Mouse (Mus musculus): ENCODE data around the gene Fmr1nb. TPM values are rescaled to one million over a fixed set of nuclear protein-coding genes. Genes with fewer than 3 reads are reported as not detected.
"Not testable (repeated sequence)": the region's sequence is repeated elsewhere in the genome, so short reads cannot be mapped to it uniquely, and the experiment has no call there.

Gene Fmr1nb
- total RNA-seq (2021), result 1 to 10 TPM; 1.9 to 4.1 TPM
- long read RNA-seq, experiment 1, result 0 reads
- long read RNA-seq, experiment 2, partial matches to known transcripts, result 0 of 1 reads
- long read RNA-seq, experiment 2, other reads (novel, unspliced or antisense), result 0 of 1 reads

- DNase-seq, result no peak
Observed at GRCm38 (mm10) chrX:68761606-68762005, at the start of gene Fmr1nb. Fmr1nb (plus strand) TSS chrX:68761839.

- DNase-seq, result no peak
Observed at GRCm38 (mm10) chrX:68736902-68737301, 24.7 kb upstream of the Fmr1nb start.

- no peak for DNase-seq
Observed at GRCm38 (mm10) chrX:68740088-68740487, 21.6 kb upstream of the Fmr1nb start.

- DNase-seq, result not testable (repeated sequence)
Observed at GRCm38 (mm10) chrX:68820449-68820848, 58.8 kb downstream of the Fmr1nb start.

- peak; percentile 0 to 2 for DNase-seq
Observed at GRCm38 (mm10) chrX:68821059-68821458, 59.4 kb downstream of the Fmr1nb start, which contains the start of gene Gm14698. Gm14698 (plus strand) TSS chrX:68821093.

GRCm38 (mm10) chrX:68839548-68840444 lies 78.2 kb downstream of the Fmr1nb start:
- DNase-seq, result peak in 1 of 2 experiments; percentile 2

Other genes with a start within 250 kb of the Fmr1nb start
- gene Fmr1, start 83.3 kb upstream of the Fmr1nb start, total RNA-seq (2021), result 1 to 10 TPM; 8.4 to 8.5 TPM
- gene Gm14698, start 59.3 kb downstream of the Fmr1nb start, total RNA-seq (2021), result 1 to 10 TPM in 1 of 2 experiments, under 1 TPM in 1; 0.46 to 1.4 TPM
- gene Gm6812, start 131.2 kb downstream of the Fmr1nb start, total RNA-seq (2021), result not detected

Data from heart, adult 18-20 months (tissue).